Mouse (Mus musculus) kidney, postnatal 10 days (tissue): Measurements from ENCODE around the gene Saysd1.

Experiments
- DNase-seq: peaks from one replicate; pipeline ENCODE4 v3.0.0; 2021; ENCODE audit warnings: mixed read lengths

Gene Saysd1

GRCm38 (mm10) chr14:20158727-20159681, 20.7 kb upstream of the Saysd1 start:
- DNase-seq, result peak; percentile 74

GRCm38 (mm10) chr14:20157595-20157994, 19.3 kb upstream of the Saysd1 start:
- DNase-seq, result no peak

- no peak for DNase-seq
Measured at GRCm38 (mm10) chr14:20155718-20156117, 17.4 kb upstream of the Saysd1 start.

- DNase-seq, result no peak
Measured at GRCm38 (mm10) chr14:20154937-20155336, 16.6 kb upstream of the Saysd1 start.

- no peak for DNase-seq
Measured at GRCm38 (mm10) chr14:20154245-20154644, 15.9 kb upstream of the Saysd1 start.

GRCm38 (mm10) chr14:20149127-20150080, 11.1 kb upstream of the Saysd1 start:
- DNase-seq, result no peak

GRCm38 (mm10) chr14:20148514-20148913, 10.2 kb upstream of the Saysd1 start:
- no peak for DNase-seq

- no peak for DNase-seq
Measured at GRCm38 (mm10) chr14:20147854-20148253, 9.5 kb upstream of the Saysd1 start.

- no peak for DNase-seq
Measured at GRCm38 (mm10) chr14:20144093-20144492, 5.8 kb upstream of the Saysd1 start.

- DNase-seq, result no peak
Measured at GRCm38 (mm10) chr14:20134965-20135671, 3.2 kb downstream of the Saysd1 start.

GRCm38 (mm10) chr14:20128162-20128561, 10.2 kb downstream of the Saysd1 start:
- DNase-seq, result no peak

- no peak for DNase-seq
Measured at GRCm38 (mm10) chr14:20127406-20128087, 10.8 kb downstream of the Saysd1 start.

GRCm38 (mm10) chr14:20120868-20121267, 17.5 kb downstream of the Saysd1 start:
- no peak for DNase-seq

GRCm38 (mm10) chr14:20120012-20120411, 18.3 kb downstream of the Saysd1 start:
- no peak for DNase-seq

- peak; percentile 74 for DNase-seq
Measured at GRCm38 (mm10) chr14:20116149-20116605, 22.2 kb downstream of the Saysd1 start.

- no peak for DNase-seq
Measured at GRCm38 (mm10) chr14:20114951-20115350, 23.4 kb downstream of the Saysd1 start.

- DNase-seq, result peak; percentile 95
Measured at GRCm38 (mm10) chr14:20113964-20114363, 24.4 kb downstream of the Saysd1 start.

GRCm38 (mm10) chr14:20113189-20113961, 25.0 kb downstream of the Saysd1 start:
- DNase-seq, result no peak

- no peak for DNase-seq
Measured at GRCm38 (mm10) chr14:20112218-20112617, 26.1 kb downstream of the Saysd1 start.

GRCm38 (mm10) chr14:20110945-20111344, 27.4 kb downstream of the Saysd1 start:
- DNase-seq, result no peak

- DNase-seq, result no peak
Measured at GRCm38 (mm10) chr14:20106271-20106670, 32.1 kb downstream of the Saysd1 start.
